Mouse (Mus musculus): ENCODE data around the gene Vegfb. TPM values are rescaled to one million over a fixed set of nuclear protein-coding genes. Genes with fewer than 3 reads are reported as not detected.

The Vegfb gene
- total RNA-seq, 2 experiments from 2014 or later, result 438 to 444 TPM

DNA sequence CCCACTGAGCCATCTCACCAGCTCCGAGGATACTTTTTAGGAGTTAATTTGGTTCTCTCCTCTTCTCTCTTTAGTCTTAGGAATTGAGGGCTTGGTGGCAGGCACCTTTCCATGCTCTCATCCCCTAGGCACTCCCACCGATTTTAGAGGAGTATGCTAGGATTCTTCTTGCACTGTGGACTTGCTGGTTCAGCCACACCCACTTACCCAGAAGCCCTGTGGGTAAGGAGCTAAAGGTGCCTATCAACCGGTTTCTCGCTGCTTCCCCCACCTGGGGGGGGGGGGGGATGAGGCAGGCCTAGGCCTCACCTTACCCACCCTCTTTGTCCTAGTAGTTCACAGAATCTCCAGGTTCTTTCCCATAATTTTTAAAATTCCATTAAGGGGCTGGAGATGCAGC is 39.7 kb downstream of the Vegfb start:
- intact Hi-C loops (cut with DNase I), result no loop called here
- DNase-seq, result no peak

DNA sequence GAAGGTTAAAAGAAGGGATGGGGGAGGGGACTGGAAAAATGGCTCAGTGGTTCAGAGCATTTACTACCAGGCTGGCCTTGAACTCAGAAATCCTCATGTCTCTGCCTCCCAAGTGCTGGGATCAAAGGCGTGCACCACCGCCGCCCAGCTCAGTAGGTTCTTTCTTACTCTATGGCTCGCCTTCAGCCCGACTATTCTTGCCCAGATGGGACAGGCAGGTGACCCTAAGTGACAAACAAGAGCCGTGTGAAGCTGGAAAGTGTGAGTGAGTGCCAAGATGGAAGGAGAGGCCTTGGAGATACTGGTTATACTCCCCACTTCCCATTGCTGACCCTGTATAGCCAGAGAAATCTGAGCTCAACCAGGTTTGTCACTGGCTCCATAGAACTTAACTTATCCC is 43.7 kb downstream of the Vegfb start:
- DNase-seq, result no peak
- intact Hi-C loops (cut with DNase I), result loop anchor here (2.0 kb wide), 1 partner anchor 699 kb away; no protein-coding TSS in a partner anchor

- intact Hi-C loops (cut with DNase I), result loop anchor here (1.0 kb wide), 1 partner anchor 8 kb away; no protein-coding TSS in a partner anchor
- no peak for DNase-seq
Observed at GRCm38 (mm10) chr19:6942764-6943163, 44.7 kb downstream of the Vegfb start.

DNA sequence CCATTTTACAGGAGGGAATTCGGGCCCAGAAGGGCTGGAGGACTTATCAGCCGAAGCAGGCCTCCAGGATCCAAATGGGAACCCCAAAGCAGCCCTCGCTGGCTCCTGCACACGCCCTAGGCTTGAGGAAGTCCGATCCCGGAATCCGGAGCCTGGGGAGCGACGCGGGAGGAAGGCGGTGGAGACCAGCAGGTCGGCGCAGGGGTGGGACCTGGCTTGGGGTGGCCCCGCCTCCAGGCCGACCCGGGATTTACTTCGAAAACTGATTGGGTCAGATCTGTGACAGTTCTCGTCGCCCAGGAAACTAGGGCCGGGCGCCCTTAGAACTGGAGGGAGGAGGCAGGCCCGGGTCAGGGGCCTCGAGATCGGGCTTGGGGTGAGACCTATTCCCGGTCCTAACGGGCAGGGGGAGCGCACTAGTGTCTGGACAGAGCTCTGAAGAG is 45.2 kb downstream of the Vegfb start, which contains the start of gene Gpr137:
Gpr137 (minus strand) TSS at position 232 of the 443 bp plus-strand sequence.
- DNase-seq, result peak; percentile 92 to 94
- intact Hi-C loops (cut with DNase I), result loop anchor here (1.0 kb wide), 1 partner anchor 8 kb away; no protein-coding TSS in a partner anchor

- intact Hi-C loops (cut with DNase I), result loop anchor here (1.0 to 2.0 kb wide), 2 partner anchors 9 to 17 kb away; partner anchors contain the start of gene Catsperz
- peak; percentile 98 to 99 for DNase-seq
Observed at GRCm38 (mm10) chr19:6941372-6942248, 45.8 kb downstream of the Vegfb start, which contains the start of gene Bad. Gene Bad, plus strand, starts transcription at chr19:6941861.

- intact Hi-C loops (cut with DNase I), result loop anchor here (2.0 kb wide), 1 partner anchor 16 kb away; the partner anchor contains the start of gene Catsperz
- no peak for DNase-seq
Observed at GRCm38 (mm10) chr19:6940396-6941351, 46.8 kb downstream of the Vegfb start.

- intact Hi-C loops (cut with DNase I), result loop anchor here (2.0 kb wide), 1 partner anchor 15 kb away; the partner anchor contains the start of gene Catsperz
- DNase-seq, result no peak
Observed at GRCm38 (mm10) chr19:6939106-6940002, 48.1 kb downstream of the Vegfb start.

- intact Hi-C loops (cut with DNase I), result no loop called here
- DNase-seq, result peak; percentile 40 to 60
Observed at GRCm38 (mm10) chr19:6937541-6938465, 49.6 kb downstream of the Vegfb start.

DNA sequence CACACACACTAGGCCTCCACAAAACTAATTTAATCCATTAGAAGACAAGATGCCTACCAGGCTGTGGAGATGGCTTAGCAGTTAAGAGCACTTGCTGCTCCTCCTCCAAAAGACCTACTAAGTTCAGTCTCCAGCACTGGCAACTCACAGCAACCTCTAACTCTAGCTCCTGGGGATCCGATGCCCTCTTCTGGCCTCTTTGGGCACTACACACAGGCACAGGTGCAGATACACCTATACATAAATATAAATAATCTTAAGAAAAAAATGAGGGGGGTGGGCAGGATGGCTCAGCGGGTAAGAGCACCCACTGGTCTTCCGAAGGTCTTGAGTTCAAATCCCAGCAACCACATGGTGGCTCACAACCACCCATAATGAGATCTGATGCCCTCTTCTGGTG is 51.2 kb downstream of the Vegfb start:
- intact Hi-C loops (cut with DNase I), result no loop called here
- no peak for DNase-seq

- intact Hi-C loops (cut with DNase I), result no loop called here
Observed at GRCm38 (mm10) chr19:6934195-6934977, 53.1 kb downstream of the Vegfb start, which contains the start of gene Kcnk4. Gene Kcnk4, minus strand, starts transcription at chr19:6934515.

GRCm38 (mm10) chr19:6933436-6934194 is 53.8 kb downstream of the Vegfb start:
- intact Hi-C loops (cut with DNase I), result no loop called here
- no peak for DNase-seq

More at GRCm38 (mm10) chr19:6934195-6934977, 53.1 kb downstream of the Vegfb start, which contains the start of gene Kcnk4:
- DNase-seq, result no peak

DNA sequence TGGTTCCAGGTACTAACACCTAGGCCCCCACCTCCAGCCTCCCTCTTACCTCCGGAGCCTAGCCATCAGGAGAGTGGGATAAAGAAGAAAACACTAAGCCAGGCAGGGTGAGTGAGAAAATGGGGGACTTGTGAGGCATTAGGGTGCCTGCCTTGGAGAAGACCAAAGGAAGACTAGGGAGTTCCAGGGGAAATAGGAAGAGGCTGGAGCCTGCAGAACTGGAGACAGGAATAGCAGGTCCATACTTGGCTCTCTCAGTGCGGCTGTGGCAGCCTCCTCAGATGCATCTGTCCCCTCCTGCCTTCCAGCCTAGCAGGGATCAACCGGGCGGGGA is 54.4 kb downstream of the Vegfb start:
- intact Hi-C loops (cut with DNase I), result no loop called here
- no peak for DNase-seq

Other genes starting within 250 kb of the Vegfb start
- 10 to 100 TPM; 17.4 to 19.4 TPM for gene Rps6ka4, start 147.0 kb downstream of the Vegfb start, total RNA-seq (2021)
- gene Ccdc88b, start 129.4 kb downstream of the Vegfb start, total RNA-seq (2021), result under 1 TPM; 0.69 to 0.92 TPM
- gene Trmt112, start 78.0 kb downstream of the Vegfb start, total RNA-seq (2021), result 10 to 100 TPM; 27.8 to 30.3 TPM
- gene Prdx5, start 77.5 kb downstream of the Vegfb start, total RNA-seq (2021), result 100 to 1,000 TPM; 693 to 776 TPM
- gene Esrra, start 65.8 kb downstream of the Vegfb start, total RNA-seq (2021), result 100 to 1,000 TPM; 146 to 154 TPM
- gene Catsperz, start 62.3 kb downstream of the Vegfb start, total RNA-seq (2021), result not detected
- not detected for gene Kcnk4, start 53.1 kb downstream of the Vegfb start, total RNA-seq (2021)
- gene Bad, start 45.8 kb downstream of the Vegfb start, total RNA-seq (2021), result 10 to 100 TPM; 22.0 to 24.7 TPM
- gene Gpr137, start 45.2 kb downstream of the Vegfb start, total RNA-seq (2021), result 10 to 100 TPM; 37.3 to 39.1 TPM
- 10 to 100 TPM; 77.3 to 95.8 TPM for gene Ppp1r14b, start 12.7 kb downstream of the Vegfb start, total RNA-seq (2021)
- gene Plcb3, start 11.2 kb downstream of the Vegfb start, total RNA-seq (2021), result 10 to 100 TPM; 17.0 to 18.5 TPM
- 10 to 100 TPM; 18.8 to 20.5 TPM for gene Fkbp2, start 7.2 kb downstream of the Vegfb start, total RNA-seq (2021)
- gene Dnajc4, start 4.9 kb upstream of the Vegfb start, total RNA-seq (2021), result 10 to 100 TPM; 51.0 to 57.1 TPM
- 10 to 100 TPM; 27.0 to 28.9 TPM for gene Nudt22, start 8.5 kb upstream of the Vegfb start, total RNA-seq (2021)
- gene Trpt1, start 8.5 kb upstream of the Vegfb start, total RNA-seq (2021), result 10 to 100 TPM; 23.0 to 25.5 TPM
- gene Fermt3, start 31.8 kb upstream of the Vegfb start, total RNA-seq (2021), result 1 to 10 TPM; 4.2 to 5.9 TPM
- gene Stip1, start 52.3 kb upstream of the Vegfb start, total RNA-seq (2021), result 100 to 1,000 TPM in 1 of 2 experiments, 10 to 100 TPM in 1; 98.7 to 126 TPM
- 100 to 1,000 TPM; 272 to 280 TPM for gene Macrod1, start 69.2 kb upstream of the Vegfb start, total RNA-seq (2021)
- under 1 TPM; 0.84 to 1.00 TPM for gene Flrt1, start 118.1 kb upstream of the Vegfb start, total RNA-seq (2021)
- gene Otub1, start 218.7 kb upstream of the Vegfb start, total RNA-seq (2021), result 10 to 100 TPM; 72.2 to 72.6 TPM
- 100 to 1,000 TPM; 395 to 437 TPM for gene Cox8a, start 230.0 kb upstream of the Vegfb start, total RNA-seq (2021)